Mouse (Mus musculus) forebrain, postnatal 0 days (tissue): ENCODE measurements around the gene Lhfp. TPM values are rescaled to one million over a fixed set of nuclear protein-coding genes. Genes with fewer than 3 reads are reported as not detected.

Source experiments
- ATAC-seq: fragments of 200-750 bp; cut with Nextera tagmentation; 2 replicates; pipeline ENCODE4 v1.8.0; 2017; ENCODE audit warnings: mild to moderate bottlenecking, moderate library complexity
- DNase-seq: peaks from one replicate; pipeline ENCODE4 v3.0.0-alpha.2; 2015
- H3K27ac ChIP-seq: fragments of 300-500 bp; sonication (generic); 2 replicates; pipeline ENCODE4 v1.5.1; 2014; ENCODE audit warnings: low read depth, mild to moderate bottlenecking, antibody characterized with exemption, low read length, moderate library complexity, mixed read lengths
- H3K27me3 ChIP-seq: fragments of 300-500 bp; sonication (generic); 2 replicates; pipeline ENCODE4 v1.6.1; 2014; ENCODE audit warnings: mild to moderate bottlenecking, low read length, mixed read lengths; ENCODE audit not compliant: insufficient read depth
- H3K36me3 ChIP-seq: fragments of 300-500 bp; sonication (generic); 2 replicates; pipeline ENCODE4 v1.6.1; 2014; ENCODE audit warnings: mild to moderate bottlenecking, moderate library complexity; ENCODE audit not compliant: insufficient read depth
- H3K4me1 ChIP-seq: fragments of 300-500 bp; sonication (generic); 2 replicates; pipeline ENCODE4 v1.6.1; 2014; ENCODE audit warnings: antibody characterized with exemption; ENCODE audit not compliant: insufficient read depth
- H3K4me2 ChIP-seq: fragments of 300-500 bp; sonication (generic); 2 replicates; pipeline ENCODE4 v1.6.1; 2014; ENCODE audit warnings: low read depth, mild to moderate bottlenecking, moderate library complexity
- H3K4me3 ChIP-seq: fragments of 300-500 bp; sonication (generic); 2 replicates; pipeline ENCODE4 v1.5.1; 2014; ENCODE audit warnings: low read depth, low read length, mixed read lengths
- H3K9ac ChIP-seq: fragments of 300-500 bp; sonication (generic); 2 replicates; pipeline ENCODE4 v1.6.1; 2014; ENCODE audit warnings: mild to moderate bottlenecking
- H3K9me3 ChIP-seq: fragments of 300-500 bp; sonication (generic); 2 replicates; pipeline ENCODE4 v1.6.1; 2016; ENCODE audit warnings: low read length
- CTCF ChIP-seq: sonication (generic); IDR thresholded peaks from 2 replicates; pipeline ENCODE4 v1.5.1; 2016; ENCODE audit warnings: antibody characterized with exemption, control low read depth, low read depth
- WGBS: fragments of 180-500 bp; shearing (Covaris S2); extraction: QIAGEN DNeasy Blood & Tissue Kit; methylation state at CpG from one replicate; pipeline ENCODE4 v1.1.7; 2014; 5-methylcytosine and 5-hydroxymethylcytosine counted together
- polyA plus RNA-seq: library from polyadenylated mRNA; unstranded; fragments of >200 nt; fragmentation: Nextera tagmentation; extraction: Ambion mirVana; gene quantifications from 2 replicates; pipeline ENCODE4 v1.2.1, GENCODE M21; 2015
- total RNA-seq: library from RNA; depleted of rRNA; stranded (reverse); fragments of >200 nt; gene quantifications from 2 replicates; pipeline ENCODE4 v1.2.3, GENCODE M21; 2014

Lhfp gene
- total and polyA plus RNA-seq, 2 experiments from 2014 or later = 44.7 to 60.8 TPM

- Histone ChIP-seq H3K4me3 (no peak overlapping the region), H3K4me2 (no peak overlapping the region), H3K27ac (no peak overlapping the region), H3K4me1 (peaks cover 7% of the 10 kb centered on the region; the same call in 1 of the 2 replicates), H3K36me3 (no peaks in the 10 kb centered on the region), H3K9me3 (no peaks in the 10 kb centered on the region), H3K27me3 (no peaks in the 10 kb centered on the region), H3K9ac (no peak overlapping the region)
- WGBS = 86% methylated on average over 3 of the region's 3 CpGs
- ATAC-seq (no peak), DNase-seq (no peak)
- TF ChIP-seq CTCF = no peak
Measured at GRCm38 (mm10) chr3:53202698-53203097, 161.4 kb downstream of the Lhfp start.

- Histone ChIP-seq H3K4me1 (peaks cover 7% of the 10 kb centered on the region; the same call in 1 of the 2 replicates), H3K36me3 (no peaks in the 10 kb centered on the region), H3K9ac (no peak overlapping the region), H3K4me3 (no peak overlapping the region), H3K27ac (no peak overlapping the region), H3K4me2 (no peak overlapping the region), H3K27me3 (no peaks in the 10 kb centered on the region), H3K9me3 (no peaks in the 10 kb centered on the region)
- no peak for ATAC-seq
- no peak for TF ChIP-seq CTCF
- DNase-seq = no peak
- 66% methylated on average over 5 of the region's 5 CpGs for WGBS
Measured at GRCm38 (mm10) chr3:53203656-53204055, 162.3 kb downstream of the Lhfp start.

- 73% methylated on average over 7 of the region's 7 CpGs for WGBS
- peaks cover 7% of the 10 kb centered on the region; the same call in 1 of the 2 replicates for H3K4me1 ChIP-seq
Measured at GRCm38 (mm10) chr3:53204348-53204984, 163.1 kb downstream of the Lhfp start.

GRCm38 (mm10) chr3:53204985-53205365, 163.6 kb downstream of the Lhfp start:
- DNase-seq (no peak), ATAC-seq (no peak)
- Histone ChIP-seq H3K9ac (no peak overlapping the region), H3K4me3 (no peak overlapping the region), H3K36me3 (no peaks in the 10 kb centered on the region), H3K4me2 (no peak overlapping the region), H3K4me1 (peaks cover 7% of the 10 kb centered on the region; the same call in 1 of the 2 replicates), H3K27me3 (no peaks in the 10 kb centered on the region), H3K9me3 (no peaks in the 10 kb centered on the region), H3K27ac (no peak overlapping the region)
- no peak for TF ChIP-seq CTCF
- whole genome bisulfite sequencing = 83% methylated on average over 1 of the region's 1 CpGs

More at GRCm38 (mm10) chr3:53204348-53204984, 163.1 kb downstream of the Lhfp start:
- H3K27me3 ChIP-seq = no peaks in the 10 kb centered on the region
- ATAC-seq (no peak), DNase-seq (no peak)
- no peaks in the 10 kb centered on the region for H3K36me3 ChIP-seq
- H3K4me2 ChIP-seq = no peak overlapping the region
- no peak overlapping the region for H3K4me3 ChIP-seq
- no peaks in the 10 kb centered on the region for H3K9me3 ChIP-seq
- no peak for TF ChIP-seq CTCF
- no peak overlapping the region for H3K27ac ChIP-seq
- H3K9ac ChIP-seq = no peak overlapping the region

- no peak for TF ChIP-seq CTCF
- H3K4me2 ChIP-seq = no peak overlapping the region
- no peaks in the 10 kb centered on the region for H3K36me3 ChIP-seq
- H3K27me3 ChIP-seq = no peaks in the 10 kb centered on the region
- no peak overlapping the region for H3K9ac ChIP-seq
- ATAC-seq (no peak), DNase-seq (no peak)
- no peaks in the 10 kb centered on the region for H3K9me3 ChIP-seq
- H3K4me3 ChIP-seq = no peak overlapping the region
- peaks cover 7% of the 10 kb centered on the region; the same call in 1 of the 2 replicates for H3K4me1 ChIP-seq
- WGBS = 94% methylated on average over 3 of the region's 3 CpGs
- H3K27ac ChIP-seq = no peak overlapping the region
Measured at GRCm38 (mm10) chr3:53205706-53206105, 164.4 kb downstream of the Lhfp start.

GRCm38 (mm10) chr3:53206509-53207224, 165.3 kb downstream of the Lhfp start:
- no peak for TF ChIP-seq CTCF
- Histone ChIP-seq H3K9me3 (no peaks in the 10 kb centered on the region), H3K27ac (no peak overlapping the region), H3K4me1 (peaks cover 5% of the 10 kb centered on the region; the same call in 1 of the 2 replicates), H3K4me2 (no peak overlapping the region), H3K9ac (no peak overlapping the region), H3K36me3 (no peaks in the 10 kb centered on the region), H3K4me3 (no peak overlapping the region), H3K27me3 (no peaks in the 10 kb centered on the region)
- WGBS = 29% methylated on average over 11 of the region's 11 CpGs
- no peak for DNase-seq
- no peak for ATAC-seq

- no peak overlapping the region for H3K9ac ChIP-seq
- no peak overlapping the region for H3K27ac ChIP-seq
- no peak overlapping the region for H3K4me2 ChIP-seq
- TF ChIP-seq CTCF = no peak
- WGBS = 13% methylated on average over 4 of the region's 4 CpGs
- peaks cover 3% of the 10 kb centered on the region; the same call in 1 of the 2 replicates for H3K4me1 ChIP-seq
- no peaks in the 10 kb centered on the region for H3K36me3 ChIP-seq
- DNase-seq = no peak
- H3K9me3 ChIP-seq = no peaks in the 10 kb centered on the region
- peak; percentile 72; the same call in 1 of the 2 replicates for ATAC-seq
- no peak overlapping the region for H3K4me3 ChIP-seq
- H3K27me3 ChIP-seq = no peaks in the 10 kb centered on the region
Measured at GRCm38 (mm10) chr3:53207225-53207528, 165.8 kb downstream of the Lhfp start.
